Mouse (Mus musculus) adrenal gland, postnatal 4 days (tissue): ENCODE measurements around the gene Abcb5. TPM values are rescaled to one million over a fixed set of nuclear protein-coding genes. Genes with fewer than 3 reads are reported as not detected.
A peak's percentile ranks its signal among the peaks of the same experiment; 100 is the strongest.

Experiments
- DNase-seq, 2 experiments: peaks; one replicate each; pipeline ENCODE4 v3.0.0; 2021 to 2022; ENCODE audit warnings: low spot score in 2 of 2, mixed read lengths in 2 of 2
- total RNA-seq, 2 experiments: library from RNA; stranded (reverse); gene quantifications; 2 replicates each; pipeline ENCODE4 v1.2.3; 2021

The Abcb5 gene
- total RNA-seq, 2 experiments from 2014 or later: 0.48 to 0.76 TPM

DNA sequence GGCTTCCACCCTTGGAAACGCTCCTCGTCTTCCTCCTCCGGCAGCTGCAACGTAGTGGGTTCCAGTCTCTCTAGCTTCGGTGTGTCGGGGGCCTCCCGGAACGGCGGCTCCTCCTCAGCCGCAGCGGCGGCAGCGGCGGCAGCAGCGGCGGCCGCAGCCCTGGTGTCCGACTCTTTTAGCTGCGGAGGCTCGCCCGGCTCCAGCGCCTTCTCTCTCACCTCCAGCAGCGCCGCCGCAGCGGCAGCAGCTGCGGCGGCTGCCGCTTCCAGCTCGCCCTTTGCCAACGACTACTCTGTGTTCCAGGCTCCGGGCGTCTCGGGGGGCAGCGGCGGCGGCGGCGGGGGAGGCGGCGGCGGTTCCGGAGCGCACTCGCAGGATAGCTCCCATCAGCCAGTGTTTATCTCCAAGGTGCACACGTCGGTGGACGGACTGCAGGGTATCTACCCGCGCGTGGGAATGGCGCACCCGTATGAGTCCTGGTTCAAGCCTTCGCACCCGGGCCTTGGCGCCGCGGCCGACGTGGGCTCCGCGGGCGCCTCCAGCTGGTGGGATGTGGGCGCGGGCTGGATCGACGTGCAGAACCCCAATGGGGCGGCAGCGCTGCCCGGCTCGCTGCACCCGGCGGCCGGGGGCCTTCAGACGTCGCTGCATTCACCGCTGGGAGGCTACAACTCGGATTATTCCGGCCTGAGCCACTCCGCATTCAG, 117.6 kb downstream of the Abcb5 start:
- DNase-seq: peak in 1 of 2 experiments; percentile 3

DNA sequence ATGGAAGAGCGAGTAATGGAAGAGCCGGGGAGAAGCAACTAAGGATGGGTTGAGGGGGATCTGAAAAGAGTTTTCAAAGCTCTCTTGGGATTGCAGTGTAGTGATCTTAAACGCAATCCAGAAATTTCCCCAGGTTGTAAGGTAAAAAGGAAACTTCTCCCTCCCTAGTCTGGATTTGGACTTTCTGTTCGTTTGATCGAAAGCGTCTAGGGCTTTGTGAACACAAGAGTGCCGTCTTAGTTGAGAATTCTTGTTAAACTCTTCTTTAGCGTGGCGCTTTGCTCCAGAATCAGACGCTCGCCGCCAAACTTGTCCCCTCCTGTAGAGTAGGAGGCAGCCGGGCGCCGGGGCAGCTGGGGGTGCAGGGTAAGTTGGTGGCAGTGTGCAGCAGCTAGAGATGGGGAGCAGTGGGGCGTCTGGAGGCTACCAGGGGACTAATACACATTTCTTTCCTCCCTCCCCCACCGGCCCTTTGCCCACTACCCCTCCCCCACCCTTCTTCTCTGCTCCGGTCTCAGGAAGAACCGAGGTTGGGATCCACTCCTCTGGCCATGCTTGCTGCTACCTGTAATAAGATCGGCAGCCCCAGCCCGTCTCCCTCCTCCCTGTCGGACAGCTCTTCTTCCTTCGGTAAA, 118.2 kb downstream of the Abcb5 start:
- no peak for DNase-seq

DNA sequence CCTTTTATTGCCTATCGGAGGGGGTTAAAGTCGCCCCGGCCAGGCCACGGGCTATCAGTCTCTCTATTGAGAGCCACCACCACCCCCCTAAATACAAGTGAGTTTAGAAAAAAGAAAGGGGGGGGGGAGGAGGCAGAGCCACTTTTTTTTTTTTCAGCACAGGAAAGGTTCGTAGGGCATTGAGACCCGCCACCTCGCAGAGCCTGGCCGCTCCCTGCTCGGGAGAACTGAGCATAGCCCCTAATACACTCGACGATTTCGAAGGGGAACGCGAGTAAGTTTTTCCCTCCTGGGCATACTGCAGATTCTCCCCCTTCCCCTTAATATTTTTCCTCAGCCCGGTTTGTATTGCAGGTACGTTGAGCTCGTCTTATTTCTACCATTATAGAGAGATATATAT, 118.8 kb downstream of the Abcb5 start:
- no peak for DNase-seq

DNA sequence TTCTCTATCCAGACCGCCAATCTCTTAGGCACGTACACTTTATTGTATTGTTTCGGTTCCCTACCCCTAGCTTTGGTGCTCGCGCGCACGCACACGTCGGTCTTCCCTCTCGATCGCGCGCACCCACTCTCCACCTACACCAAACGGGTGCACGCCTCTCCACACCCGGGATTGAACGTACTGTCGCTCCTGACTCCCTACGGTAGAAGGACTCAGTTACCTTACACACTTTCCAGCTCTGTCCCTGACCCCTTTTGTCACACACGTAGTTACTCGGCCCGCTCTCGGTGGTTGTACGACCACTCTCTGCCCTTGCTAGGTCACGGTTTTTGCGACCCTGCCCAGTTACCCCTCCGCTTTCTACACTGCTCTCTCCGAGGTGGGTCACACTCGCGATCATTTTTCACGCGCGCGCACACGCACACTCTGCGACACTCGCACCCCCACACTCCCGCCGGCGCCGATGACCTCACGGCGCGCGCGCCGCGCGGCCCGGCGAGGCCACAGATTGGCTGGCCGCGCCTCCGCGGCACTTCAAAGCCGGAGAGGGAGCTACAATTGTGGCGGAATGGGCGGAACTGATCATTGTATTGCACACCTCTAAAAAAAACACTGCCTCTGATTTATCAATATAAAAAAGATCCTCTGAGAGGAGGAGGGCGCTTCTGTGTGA, 119.4 kb downstream of the Abcb5 start:
- DNase-seq: peak in 1 of 2 experiments; percentile 18

GRCm38 (mm10) chr12:118846221-118846620, 120.0 kb downstream of the Abcb5 start, which contains the start of gene Sp8:
Gene Sp8, plus strand, starts transcription at chr12:118846329.
- no peak for DNase-seq

DNA sequence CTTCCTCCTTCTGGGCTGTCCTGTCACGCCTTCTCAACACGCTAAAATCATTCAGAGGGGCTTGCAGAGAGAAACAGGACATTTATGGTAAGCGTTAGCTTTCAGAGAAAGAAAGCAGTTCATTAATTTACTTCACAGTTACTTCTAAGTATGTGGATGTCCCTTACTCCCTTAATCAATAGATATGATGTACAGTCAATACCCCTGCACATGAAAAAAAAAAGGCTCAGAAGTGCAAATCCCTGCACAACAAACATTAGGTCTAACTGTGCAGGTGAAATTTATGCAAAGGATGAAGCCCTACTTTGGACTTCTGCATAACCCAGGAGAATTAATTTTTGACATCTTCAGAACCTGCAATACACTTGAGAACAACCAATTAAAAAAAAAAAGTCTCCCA, 120.9 kb downstream of the Abcb5 start:
- no peak for DNase-seq

- no peak for DNase-seq
Observed at GRCm38 (mm10) chr12:118844841-118845240, 121.4 kb downstream of the Abcb5 start.

- no peak for DNase-seq
Observed at GRCm38 (mm10) chr12:118844111-118844510, 122.1 kb downstream of the Abcb5 start.

DNA sequence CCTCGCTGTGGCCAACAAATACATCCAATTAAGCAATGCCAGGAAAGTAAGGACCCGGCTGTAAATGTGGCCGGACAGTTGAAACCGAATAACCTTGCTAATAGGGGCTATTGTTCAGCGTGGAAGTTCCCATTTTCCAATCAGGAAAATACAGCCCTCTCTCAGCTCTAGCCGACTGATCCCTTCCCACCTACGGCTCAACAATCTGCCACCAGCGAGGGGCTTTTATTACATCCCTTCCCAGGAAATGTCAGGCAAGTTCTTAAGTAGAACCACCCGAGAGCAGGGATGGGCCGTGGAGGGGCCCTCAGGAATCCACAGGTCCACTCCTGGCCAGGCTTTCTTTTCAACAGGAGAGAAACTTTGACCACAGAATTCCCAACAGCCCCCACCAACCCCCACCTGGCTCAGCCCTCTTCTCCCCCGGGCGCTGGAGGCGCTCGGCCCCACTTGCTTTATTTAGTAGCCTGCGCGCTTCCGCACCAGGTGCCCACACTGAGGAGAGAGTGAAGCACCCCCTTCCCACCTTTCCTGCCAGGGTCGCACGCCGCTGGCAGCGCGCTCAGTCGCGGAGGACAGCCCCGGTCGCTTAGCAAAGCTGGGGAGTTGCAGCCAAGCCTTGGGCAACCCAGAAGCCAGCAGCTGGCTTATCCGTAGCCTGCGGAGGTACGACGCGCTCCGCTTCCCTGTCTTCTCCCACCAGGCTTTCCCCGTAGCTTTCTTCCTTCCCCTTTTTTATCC, 123.4 kb downstream of the Abcb5 start:
- DNase-seq: no peak

- no peak for DNase-seq
Observed at GRCm38 (mm10) chr12:118841971-118842550, 124.2 kb downstream of the Abcb5 start.

GRCm38 (mm10) chr12:118841381-118841922, 124.8 kb downstream of the Abcb5 start:
- DNase-seq: no peak

- no peak for DNase-seq
Observed at GRCm38 (mm10) chr12:118840861-118841260, 125.4 kb downstream of the Abcb5 start.

- DNase-seq: no peak
Observed at GRCm38 (mm10) chr12:118840301-118840700, 125.9 kb downstream of the Abcb5 start.

GRCm38 (mm10) chr12:118839398-118839797, 126.8 kb downstream of the Abcb5 start:
- DNase-seq: no peak

- no peak for DNase-seq
Observed at GRCm38 (mm10) chr12:118838260-118838659, 128.0 kb downstream of the Abcb5 start.

DNA sequence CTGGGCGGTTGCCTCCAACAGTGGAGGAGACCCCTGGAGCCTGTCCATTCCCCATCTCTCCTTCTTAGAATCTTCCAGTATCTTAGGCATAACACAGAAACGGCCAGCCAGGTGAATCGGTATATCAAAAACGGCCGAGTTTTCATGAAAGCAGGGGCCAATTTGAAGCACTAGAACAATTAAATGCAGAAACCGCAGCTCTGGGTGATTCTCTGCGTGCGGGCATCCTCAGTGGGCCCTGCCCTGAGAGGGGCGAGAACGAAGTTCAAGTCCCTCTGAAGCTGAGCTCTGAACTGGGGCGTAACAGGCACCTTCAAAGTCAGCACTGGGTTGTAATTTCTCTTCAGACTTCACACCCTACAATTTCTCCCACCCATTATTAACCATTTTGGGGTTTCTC, 128.9 kb downstream of the Abcb5 start:
- no peak for DNase-seq

DNA sequence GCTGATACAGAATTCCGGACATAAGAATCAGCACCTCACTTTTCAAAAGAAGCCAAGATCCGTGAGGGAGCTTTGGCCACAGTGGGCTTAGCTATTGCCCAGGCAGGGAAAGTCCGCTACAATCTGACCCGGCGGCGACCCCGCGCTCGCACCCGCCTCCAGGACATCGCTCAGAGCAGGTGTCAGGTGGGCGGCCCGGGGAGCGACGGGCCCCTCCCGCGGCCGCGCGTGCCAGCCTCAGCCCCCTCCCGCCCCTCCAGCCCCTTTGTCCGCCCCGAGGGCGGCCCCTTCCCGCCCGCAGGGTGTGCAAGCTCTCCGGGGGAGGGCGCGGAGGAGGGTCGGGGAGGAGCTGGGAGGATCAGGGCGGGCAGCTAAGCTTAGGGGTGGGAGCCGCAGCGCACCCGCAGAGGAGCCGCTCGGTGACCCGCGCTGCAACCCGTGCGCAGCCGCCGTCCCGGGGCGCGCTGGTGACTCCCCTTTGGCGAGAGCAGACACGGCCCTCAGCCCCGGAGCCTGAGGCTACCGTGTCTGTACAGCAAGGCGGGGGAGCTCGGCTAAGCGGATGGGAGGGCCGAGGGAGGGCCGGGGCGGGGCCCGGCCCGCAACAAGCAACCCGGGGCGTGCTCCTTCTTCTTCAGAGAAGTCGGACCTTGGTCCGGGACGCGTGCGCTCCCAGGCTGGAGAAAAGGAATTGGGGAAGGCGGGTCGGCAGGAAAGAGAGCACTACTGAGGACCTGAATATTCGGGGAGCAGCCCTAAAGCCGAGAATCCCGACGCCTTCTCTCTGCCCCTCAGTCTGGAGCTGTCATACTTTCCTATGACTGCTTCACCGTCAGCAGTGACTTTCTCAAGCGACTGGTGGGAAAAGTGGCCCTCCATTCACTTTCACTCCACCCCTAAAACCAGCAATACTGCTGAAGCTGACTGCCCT, 129.5 kb downstream of the Abcb5 start:
- DNase-seq: peak in 1 of 2 experiments; percentile 4

GRCm38 (mm10) chr12:118829881-118830280, 136.3 kb downstream of the Abcb5 start:
- DNase-seq: no peak
